Mouse (Mus musculus): ENCODE measurements around the gene H2-DMa.

Gene H2-DMa

GRCm38 (mm10) chr17:34165033-34165730 lies 45.8 kb downstream of the H2-DMa start:
- peak; percentile 28 for DNase-seq

- DNase-seq, result peak; percentile 65
Observed at GRCm38 (mm10) chr17:34169279-34169678, 49.9 kb downstream of the H2-DMa start.

- DNase-seq, result no peak
Observed at GRCm38 (mm10) chr17:34170487-34170876, 51.1 kb downstream of the H2-DMa start.

- DNase-seq, result peak; percentile 90
Observed at GRCm38 (mm10) chr17:34170877-34171498, 51.6 kb downstream of the H2-DMa start.

- DNase-seq, result no peak
Observed at GRCm38 (mm10) chr17:34172528-34172927, 53.2 kb downstream of the H2-DMa start.

- DNase-seq, result no peak
Observed at GRCm38 (mm10) chr17:34174075-34174474, 54.7 kb downstream of the H2-DMa start.

- no peak for DNase-seq
Observed at GRCm38 (mm10) chr17:34177179-34177578, 57.8 kb downstream of the H2-DMa start.

- DNase-seq, result no peak
Observed at GRCm38 (mm10) chr17:34179019-34179418, 59.7 kb downstream of the H2-DMa start.

- no peak for DNase-seq
Observed at GRCm38 (mm10) chr17:34179913-34180859, 60.8 kb downstream of the H2-DMa start.

- DNase-seq, result no peak
Observed at GRCm38 (mm10) chr17:34183564-34184219, 64.4 kb downstream of the H2-DMa start.

GRCm38 (mm10) chr17:34185526-34185925 lies 66.2 kb downstream of the H2-DMa start:
- DNase-seq, result no peak

- DNase-seq, result no peak
Observed at GRCm38 (mm10) chr17:34186885-34187260, 67.5 kb downstream of the H2-DMa start.

GRCm38 (mm10) chr17:34187261-34187916 lies 68.0 kb downstream of the H2-DMa start, which contains the start of the genes Tap1 and Psmb9:
Gene Tap1, plus strand, starts transcription at chr17:34187553.
Gene Psmb9, minus strand, starts transcription at chr17:34187764.
- DNase-seq, result peak; percentile 100

GRCm38 (mm10) chr17:34188010-34188409 lies 68.7 kb downstream of the H2-DMa start:
- DNase-seq, result no peak
